Mouse (Mus musculus): ENCODE results near the gene Suclg2.

DNA sequence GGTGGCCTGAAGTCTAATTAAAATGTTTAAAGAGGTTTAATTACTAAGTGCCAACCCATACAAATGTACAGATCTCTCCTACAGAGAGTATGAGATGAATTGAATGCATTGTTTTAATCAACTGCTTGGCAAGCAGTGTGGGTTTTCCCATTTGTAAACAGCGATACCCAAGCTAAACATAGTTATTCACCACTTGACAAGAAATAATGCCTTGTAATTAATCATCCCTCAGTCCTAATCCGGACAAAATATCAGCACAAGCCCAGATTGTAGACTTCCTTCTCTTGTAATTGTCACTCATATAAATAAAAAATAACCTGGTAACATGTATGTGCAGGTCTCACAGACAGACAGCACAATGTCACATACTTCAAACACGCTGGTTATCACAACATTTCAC, 183.4 kb downstream of the Suclg2 start:
- TF ChIP-seq CTCF (IDR thresholded peaks at IDR 0.05; ENCODE audit: insufficient read depth, low read length), result no peak
- TF ChIP-seq POLR2A (IDR thresholded peaks at IDR 0.05; ENCODE audit: borderline replicate concordance, extremely low read depth, low read depth, low read length), result no peak
